Mouse (Mus musculus) CD8-positive naive resting alpha-beta T cell, adult 2 months (primary cell): ENCODE results near the gene Tmcc2.
A peak's percentile ranks its signal among the peaks of the same experiment; 100 is the strongest.

Source experiments
- DNase-seq, 2 experiments: peaks; one replicate each; pipeline ENCODE4 v3.0.0; 2022; ENCODE audit warnings: low read depth in 2 of 2, low spot score in 2 of 2

Tmcc2 gene

GRCm38 (mm10) chr1:132342518-132342917, 48.6 kb downstream of the Tmcc2 start:
- DNase-seq, result no peak

DNA sequence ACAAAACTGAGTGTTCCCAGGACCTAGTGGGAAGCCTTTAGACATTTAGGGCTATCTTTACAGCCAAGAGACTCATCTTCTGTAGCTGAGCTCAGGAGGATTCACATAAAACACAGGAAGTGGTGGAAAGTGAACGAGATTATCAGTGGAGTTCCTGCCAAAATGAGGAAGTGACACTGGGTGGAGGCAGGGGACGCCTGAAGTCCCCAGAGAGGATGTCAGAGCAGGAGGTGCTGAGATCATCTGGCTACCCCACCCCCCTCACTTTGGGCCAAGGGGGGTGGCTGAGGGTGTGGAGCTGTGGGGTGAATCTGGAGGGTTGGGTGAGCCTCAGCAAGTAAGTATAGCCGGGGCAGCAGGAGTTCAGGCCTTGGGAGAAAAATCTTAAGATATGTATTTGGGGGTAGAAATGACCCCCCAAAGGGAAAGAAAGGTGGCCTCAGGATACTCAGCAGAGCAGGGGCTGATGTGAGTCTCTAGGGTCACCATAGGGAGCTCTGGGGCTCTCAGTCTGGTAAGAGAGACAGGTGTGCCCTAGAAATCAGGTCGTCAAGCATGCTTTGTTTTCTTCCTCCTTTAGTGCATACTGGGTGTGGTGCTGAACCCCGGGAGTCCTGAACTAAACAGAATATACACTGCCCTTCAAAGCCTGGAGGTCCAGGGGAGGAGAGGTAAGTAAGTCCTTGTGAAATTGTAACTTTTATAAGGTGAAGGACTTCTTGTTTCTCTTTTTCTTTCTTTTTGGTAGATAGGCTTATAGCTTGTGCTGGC, 49.2 kb downstream of the Tmcc2 start:
- peak; percentile 57 to 71 for DNase-seq

DNA sequence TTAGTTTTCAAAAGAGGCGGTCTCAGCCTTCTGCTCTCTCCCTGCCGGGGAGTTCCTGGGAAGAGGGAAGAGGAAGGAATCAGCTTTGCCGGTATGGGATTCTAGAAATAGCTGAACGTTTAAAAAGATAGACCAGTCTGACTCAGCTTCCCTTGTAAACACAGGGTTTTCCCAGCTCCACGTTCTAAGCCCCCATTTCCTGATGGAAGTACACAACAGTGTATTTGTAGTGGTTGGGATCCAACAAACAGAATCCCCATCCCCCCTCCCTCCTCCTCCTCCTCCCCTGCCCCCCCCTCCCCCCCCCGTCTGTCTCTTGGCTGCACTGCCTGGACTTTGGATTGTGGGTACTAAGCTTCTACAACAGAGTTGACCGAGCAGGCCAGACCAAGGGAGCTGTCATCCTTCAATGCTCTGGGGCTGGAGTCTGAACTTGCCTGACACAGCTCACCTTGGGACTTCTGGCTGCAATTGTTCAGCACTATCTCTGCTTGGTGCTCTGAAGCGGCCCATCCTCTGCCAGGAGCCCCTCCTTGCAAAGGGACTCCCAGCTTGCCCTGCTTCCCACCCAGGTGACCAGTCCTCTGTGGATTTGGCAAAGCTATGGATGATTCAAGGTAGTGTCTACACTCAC, 52.9 kb downstream of the Tmcc2 start:
- no peak for DNase-seq

- peak in 1 of 2 experiments; percentile 16 for DNase-seq
These were observed 54.2 kb downstream of the Tmcc2 start for GRCm38 (mm10) chr1:132336921-132337320.

- DNase-seq, result no peak
These were observed 55.6 kb downstream of the Tmcc2 start for GRCm38 (mm10) chr1:132335378-132335965.

DNA sequence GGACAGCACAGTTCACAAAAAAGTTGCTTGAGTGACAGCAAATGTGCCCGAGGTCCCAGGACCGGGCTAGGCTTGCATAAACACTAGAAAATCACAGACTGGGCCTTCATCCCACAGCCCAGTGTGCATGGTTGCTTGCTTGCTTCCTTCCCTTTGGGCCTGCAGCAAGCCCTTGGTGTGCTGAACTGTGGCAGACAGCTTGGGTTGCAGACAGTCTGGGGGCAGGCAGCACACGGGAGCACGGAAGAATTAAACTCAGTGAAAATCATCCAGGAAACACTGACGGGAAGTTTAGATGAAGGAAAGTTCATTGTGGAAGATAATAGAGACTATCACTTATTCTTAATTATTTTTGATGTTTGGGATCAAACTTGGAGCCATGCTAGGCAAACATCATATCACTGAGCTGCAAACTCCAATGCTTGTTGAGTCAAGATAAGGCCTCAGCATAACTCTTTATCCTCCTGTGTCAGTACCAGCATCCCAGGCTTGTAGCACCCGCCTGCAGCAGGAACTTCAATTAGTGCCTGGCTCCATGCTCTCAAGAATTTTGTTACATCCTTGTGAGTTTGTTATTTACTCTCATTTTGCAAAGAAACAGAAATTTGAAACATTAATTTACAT, 56.8 kb downstream of the Tmcc2 start:
- no peak for DNase-seq

GRCm38 (mm10) chr1:132333675-132334141, 57.4 kb downstream of the Tmcc2 start:
- DNase-seq, result no peak

DNA sequence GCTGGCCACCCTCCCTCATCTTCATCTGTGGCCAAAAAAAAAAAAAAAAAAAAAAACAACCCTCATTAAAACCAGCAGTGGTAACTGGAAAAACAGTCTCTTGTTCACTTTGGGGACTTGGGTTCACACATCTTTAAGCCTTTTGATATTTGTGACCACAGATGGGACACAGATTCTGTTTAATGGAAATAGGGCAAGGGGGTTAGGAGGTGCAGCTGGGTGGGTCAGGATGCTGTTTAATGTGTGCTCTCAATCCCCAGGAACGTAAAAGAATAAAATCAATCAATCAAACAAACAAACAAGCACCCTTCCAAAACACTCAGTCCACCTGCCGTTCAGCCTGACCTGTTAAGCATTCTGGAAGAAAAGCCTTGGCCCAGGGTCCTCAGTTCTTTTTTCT, 57.9 kb downstream of the Tmcc2 start:
- DNase-seq, result no peak

GRCm38 (mm10) chr1:132331283-132331682, 59.8 kb downstream of the Tmcc2 start:
- DNase-seq, result no peak

DNA sequence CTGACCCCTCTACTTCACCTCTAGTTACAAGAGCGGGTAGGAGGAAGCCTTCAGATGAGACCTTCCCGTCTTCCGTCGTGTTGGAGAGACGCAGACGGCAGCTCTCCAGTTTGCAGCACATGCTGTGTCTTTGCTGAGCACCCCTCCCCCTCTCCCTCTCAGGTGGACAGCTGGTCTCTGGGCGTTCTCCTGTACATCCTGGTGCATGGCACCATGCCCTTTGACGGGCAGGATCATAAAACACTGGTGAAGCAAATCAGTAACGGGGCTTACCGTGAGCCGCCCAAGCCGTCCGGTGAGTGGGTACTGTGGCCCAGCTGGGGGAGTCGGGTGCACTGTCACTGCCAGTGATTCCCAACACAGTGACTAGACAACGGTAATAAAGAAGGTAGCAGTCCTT, 60.7 kb downstream of the Tmcc2 start:
- no peak for DNase-seq

GRCm38 (mm10) chr1:132329656-132330055, 61.4 kb downstream of the Tmcc2 start:
- DNase-seq, result no peak

GRCm38 (mm10) chr1:132328565-132328964, 62.5 kb downstream of the Tmcc2 start:
- no peak for DNase-seq

- no peak for DNase-seq
These were observed 63.6 kb downstream of the Tmcc2 start for GRCm38 (mm10) chr1:132327477-132327876.

DNA sequence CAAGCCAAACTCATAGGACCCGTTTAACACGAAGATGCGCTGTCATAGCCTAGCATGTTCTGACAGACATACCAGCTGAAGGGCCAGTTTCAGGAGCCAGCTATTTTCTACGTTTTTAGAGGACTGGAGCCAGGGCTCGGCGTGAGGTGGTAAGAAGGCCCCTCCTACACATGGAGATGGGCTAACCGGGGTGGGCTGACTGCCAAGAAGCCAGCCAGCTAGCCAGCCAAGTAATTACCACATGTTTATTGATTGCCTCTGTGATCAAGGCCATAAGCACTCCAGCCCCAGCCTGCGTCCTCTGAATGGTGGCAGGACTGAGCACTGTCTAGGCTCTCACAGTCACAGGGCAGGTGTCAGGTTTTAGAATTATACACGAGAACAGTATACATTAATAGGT, 64.3 kb downstream of the Tmcc2 start:
- DNase-seq, result no peak

DNA sequence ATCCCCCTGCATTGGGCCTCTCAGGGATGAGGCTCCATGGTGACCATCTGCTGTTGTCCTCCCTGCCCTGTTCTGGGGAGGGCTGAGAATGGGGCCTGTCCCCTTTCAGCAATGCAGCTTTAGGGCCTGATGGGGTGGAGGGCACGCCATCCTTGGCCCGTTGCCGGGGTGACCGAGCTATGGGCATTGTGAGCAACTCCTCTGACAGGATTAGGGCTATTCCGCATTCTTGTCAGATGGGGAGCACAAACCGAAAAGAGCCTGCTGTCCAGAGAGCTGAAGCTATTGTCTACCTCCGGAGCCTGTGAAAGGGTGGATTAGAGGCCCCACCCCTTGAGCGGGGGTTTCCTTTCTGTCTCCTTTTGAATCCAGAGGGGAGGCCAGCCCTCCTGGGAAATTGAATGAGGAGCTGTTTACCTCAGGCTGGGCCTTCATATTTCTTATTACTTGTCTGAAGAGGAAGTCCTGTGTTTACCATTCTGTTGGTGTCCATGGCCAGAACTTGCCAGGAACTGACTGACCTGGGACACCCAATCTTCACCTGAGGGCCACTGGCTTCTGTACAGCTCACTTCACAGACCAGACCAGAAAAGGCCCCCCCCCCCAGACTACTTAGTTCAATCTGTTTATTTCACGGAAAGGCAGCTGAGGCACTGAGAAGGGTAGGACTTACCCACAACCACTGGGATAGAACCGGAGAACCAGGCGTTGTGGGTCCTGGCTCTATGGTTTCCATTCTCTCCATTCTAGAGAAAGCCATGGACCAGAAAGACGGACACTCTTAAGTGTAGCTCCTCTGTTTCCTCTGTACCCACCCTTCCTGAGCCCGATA, 68.2 kb downstream of the Tmcc2 start:
- DNase-seq, result no peak

GRCm38 (mm10) chr1:132321821-132322580, 69.1 kb downstream of the Tmcc2 start:
- no peak for DNase-seq

DNA sequence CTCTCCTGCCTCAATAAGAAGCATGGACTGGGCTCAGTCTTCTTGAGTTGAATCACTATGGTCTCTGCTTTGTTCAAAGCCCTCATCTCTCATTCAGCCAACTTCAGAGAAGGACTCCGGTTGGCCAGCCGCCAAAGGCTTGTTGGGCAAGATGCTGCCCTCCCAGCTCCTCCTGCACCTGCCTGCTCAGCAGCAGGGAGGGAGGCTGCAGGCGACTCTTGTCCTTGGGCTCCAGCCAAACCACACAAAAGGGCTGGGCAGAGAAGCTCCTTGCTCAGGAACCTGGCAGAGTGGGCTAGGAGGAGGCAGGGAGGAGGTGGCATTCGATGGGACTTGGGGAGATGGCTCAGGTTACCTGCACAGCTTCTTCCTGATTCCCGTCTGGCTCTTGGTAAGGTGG, 71.8 kb downstream of the Tmcc2 start:
- DNase-seq, result no peak

- DNase-seq, result no peak
These were observed 72.9 kb downstream of the Tmcc2 start for GRCm38 (mm10) chr1:132317894-132318863.

GRCm38 (mm10) chr1:132317413-132317812, 73.7 kb downstream of the Tmcc2 start:
- DNase-seq, result no peak
